Mouse (Mus musculus) stomach, postnatal 0 days (tissue): ENCODE data around the gene Grid1. TPM values are rescaled to one million over a fixed set of nuclear protein-coding genes. Genes with fewer than 3 reads are reported as not detected.

Experiments used
- ATAC-seq: fragments of 200-750 bp; cut with Nextera tagmentation; 2 replicates; pipeline ENCODE4 v1.8.0; 2017; ENCODE audit not compliant: low FRiP score, low TSS enrichment
- DNase-seq: peaks from one replicate; pipeline ENCODE4 v3.0.0-alpha.2; 2016; ENCODE audit warnings: low spot score
- H3K27ac ChIP-seq: fragments of 300-500 bp; sonication (generic); replicated peaks from 2 replicates; pipeline ENCODE4 v1.5.1; 2014; ENCODE audit warnings: mild to moderate bottlenecking, control low read depth
- H3K27me3 ChIP-seq: fragments of 300-500 bp; sonication (generic); 2 replicates; pipeline ENCODE4 v1.6.1; 2014; ENCODE audit warnings: low read length; ENCODE audit not compliant: control insufficient read depth, insufficient read depth
- H3K36me3 ChIP-seq: fragments of 300-500 bp; sonication (generic); 2 replicates; pipeline ENCODE4 v1.6.1; 2014; ENCODE audit warnings: low read length, mixed read lengths; ENCODE audit not compliant: control insufficient read depth, insufficient read depth
- H3K4me1 ChIP-seq: fragments of 300-500 bp; sonication (generic); replicated peaks from 2 replicates; pipeline ENCODE4 v1.6.1; 2014; ENCODE audit warnings: antibody characterized with exemption; ENCODE audit not compliant: control insufficient read depth, insufficient read depth
- H3K4me2 ChIP-seq: fragments of 300-500 bp; sonication (generic); replicated peaks from 2 replicates; pipeline ENCODE4 v1.6.1; 2014; ENCODE audit warnings: low read depth, mild to moderate bottlenecking, control low read depth, moderate library complexity
- H3K4me3 ChIP-seq: fragments of 300-500 bp; sonication (generic); 2 replicates; pipeline ENCODE4 v1.5.1; 2014; ENCODE audit warnings: low read depth, low read length, control low read depth
- H3K9ac ChIP-seq: fragments of 300-500 bp; sonication (generic); 2 replicates; pipeline ENCODE4 v1.6.1; 2014; ENCODE audit warnings: mild to moderate bottlenecking, low read length, control low read depth, mixed read lengths
- H3K9me3 ChIP-seq: fragments of 300-500 bp; sonication (generic); 2 replicates; pipeline ENCODE4 v1.6.1; 2016; ENCODE audit warnings: low read length; ENCODE audit not compliant: control insufficient read depth
- CTCF ChIP-seq: IDR thresholded peaks from 2 replicates; pipeline ENCODE4 v1.5.1; 2016; ENCODE audit warnings: antibody characterized with exemption, low read depth, mild to moderate bottlenecking, moderate library complexity
- EP300 ChIP-seq: optimal IDR thresholded peaks from 2 replicates; pipeline ENCODE3; 2016; ENCODE audit warnings: antibody characterized with exemption
- WGBS: fragments of 180-500 bp; shearing (Covaris S2); extraction: QIAGEN DNeasy Blood & Tissue Kit; methylation state at CpG from one replicate; pipeline ENCODE4 v1.1.7; 2014; 5-methylcytosine and 5-hydroxymethylcytosine counted together
- polyA plus RNA-seq: library from polyadenylated mRNA; unstranded; fragments of >200 nt; fragmentation: Nextera tagmentation; extraction: Ambion mirVana; gene quantifications from 2 replicates; pipeline ENCODE4 v1.2.1, GENCODE M21; 2015

Grid1 gene
- polyA plus RNA-seq, 1 experiment from 2014 or later: 0.34 TPM

- DNase-seq (no peak), ATAC-seq (no peak)
- H3K4me2 ChIP-seq: no peak overlapping the region
- no peak overlapping the region for H3K27ac ChIP-seq
- WGBS: 69% methylated on average over 3 of the region's 3 CpGs
- no peak overlapping the region for H3K4me3 ChIP-seq
- TF ChIP-seq EP300: no peak
- TF ChIP-seq CTCF: no peak
- H3K9ac ChIP-seq: no peak overlapping the region
- no peaks in the 10 kb centered on the region for H3K9me3 ChIP-seq
- H3K27me3 ChIP-seq: no peaks in the 10 kb centered on the region
- no peaks in the 10 kb centered on the region for H3K4me1 ChIP-seq
- no peaks in the 10 kb centered on the region for H3K36me3 ChIP-seq
Observed at GRCm38 (mm10) chr14:34952311-34952710, 132.4 kb downstream of the Grid1 start.

- WGBS: 95% methylated on average over 9 of the region's 9 CpGs
- no peak overlapping the region for H3K4me3 ChIP-seq
- H3K27ac ChIP-seq: no peak overlapping the region
- TF ChIP-seq EP300 (no peak), CTCF (no peak)
- no peak for ATAC-seq
- no peak overlapping the region for H3K9ac ChIP-seq
- H3K4me2 ChIP-seq: no peak overlapping the region
- H3K36me3 ChIP-seq: no peaks in the 10 kb centered on the region
- H3K4me1 ChIP-seq: no peaks in the 10 kb centered on the region
- no peaks in the 10 kb centered on the region for H3K9me3 ChIP-seq
- no peak for DNase-seq
- no peaks in the 10 kb centered on the region for H3K27me3 ChIP-seq
Observed at GRCm38 (mm10) chr14:34953566-34953965, 133.7 kb downstream of the Grid1 start.

DNA sequence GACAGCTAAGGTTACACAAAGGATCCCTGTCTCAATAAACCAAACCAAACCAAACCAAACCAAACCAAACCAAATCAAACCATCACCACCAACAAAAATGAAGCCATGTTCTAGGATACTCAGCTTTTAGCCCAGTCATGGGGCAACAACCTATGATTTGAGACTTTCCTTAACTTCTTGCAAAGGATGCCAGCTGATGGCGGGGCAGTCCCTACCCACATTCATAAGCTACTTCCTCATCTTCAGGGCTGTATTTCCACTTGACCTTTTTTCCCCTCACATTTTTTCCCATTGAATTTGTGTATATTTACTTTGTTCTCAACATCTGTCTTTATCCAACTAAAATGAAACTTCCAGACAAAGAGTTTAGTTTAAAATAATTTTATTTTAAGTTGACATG lies 135.8 kb downstream of the Grid1 start:
- no peak for TF ChIP-seq CTCF
- no peak for TF ChIP-seq EP300
- Histone ChIP-seq H3K27me3 (no peaks in the 10 kb centered on the region), H3K9me3 (no peaks in the 10 kb centered on the region), H3K4me1 (no peaks in the 10 kb centered on the region), H3K27ac (no peak overlapping the region), H3K4me3 (no peak overlapping the region), H3K4me2 (no peak overlapping the region), H3K9ac (no peak overlapping the region), H3K36me3 (no peaks in the 10 kb centered on the region)
- WGBS: 90% methylated on average over 1 of the region's 1 CpGs
- DNase-seq (no peak), ATAC-seq (no peak)

GRCm38 (mm10) chr14:34960227-34960626 lies 140.3 kb downstream of the Grid1 start:
- Histone ChIP-seq H3K27me3 (no peaks in the 10 kb centered on the region), H3K4me3 (no peak overlapping the region), H3K9me3 (no peaks in the 10 kb centered on the region), H3K4me1 (no peaks in the 10 kb centered on the region), H3K9ac (no peak overlapping the region), H3K27ac (no peak overlapping the region), H3K4me2 (no peak overlapping the region), H3K36me3 (no peaks in the 10 kb centered on the region)
- WGBS: 38% methylated on average over 6 of the region's 6 CpGs
- ATAC-seq: no peak
- DNase-seq: no peak
- TF ChIP-seq EP300 (no peak), CTCF (no peak)

DNA sequence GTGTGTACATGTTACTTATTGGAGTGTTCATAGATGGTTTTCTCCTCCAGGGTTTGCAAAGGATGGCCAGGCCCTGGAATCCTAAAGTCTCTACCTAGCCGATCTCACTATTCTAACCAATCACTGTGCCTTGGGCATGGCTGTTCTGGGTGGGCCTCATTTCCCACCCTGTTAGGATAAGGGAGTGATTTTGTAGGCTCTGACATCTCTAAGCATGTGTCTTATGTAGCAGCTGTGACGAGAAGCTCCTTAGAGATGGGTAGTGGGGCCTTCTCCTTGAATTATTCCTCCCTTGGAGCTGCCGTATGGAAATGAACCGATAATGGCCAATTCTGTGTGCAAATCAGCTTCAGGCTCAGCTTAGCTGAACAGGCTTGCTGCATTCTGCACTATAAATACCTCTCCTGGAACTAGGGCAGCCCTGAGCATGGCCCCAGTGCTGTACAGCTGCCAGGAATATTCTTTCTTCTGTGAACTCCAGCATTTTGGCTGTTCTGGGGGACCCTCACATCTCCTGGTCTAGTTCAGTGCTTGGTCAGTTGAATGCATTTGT lies 143.8 kb downstream of the Grid1 start:
- H3K9me3 ChIP-seq: no peaks in the 10 kb centered on the region
- H3K9ac ChIP-seq: no peak overlapping the region
- no peak for TF ChIP-seq CTCF
- TF ChIP-seq EP300: no peak
- no peaks in the 10 kb centered on the region for H3K27me3 ChIP-seq
- 74% methylated on average over 4 of the region's 4 CpGs for WGBS
- no peak overlapping the region for H3K4me2 ChIP-seq
- H3K4me1 ChIP-seq: no peaks in the 10 kb centered on the region
- no peaks in the 10 kb centered on the region for H3K36me3 ChIP-seq
- no peak overlapping the region for H3K4me3 ChIP-seq
- ATAC-seq (no peak), DNase-seq (no peak)
- no peak overlapping the region for H3K27ac ChIP-seq

- TF ChIP-seq CTCF: no peak
- TF ChIP-seq EP300: no peak
- H3K36me3 ChIP-seq: no peaks in the 10 kb centered on the region
- H3K27ac ChIP-seq: no peak overlapping the region
- WGBS: 50% methylated on average over 6 of the region's 6 CpGs
- H3K9ac ChIP-seq: no peak overlapping the region
- H3K4me2 ChIP-seq: no peak overlapping the region
- no peaks in the 10 kb centered on the region for H3K27me3 ChIP-seq
- H3K4me3 ChIP-seq: no peak overlapping the region
- no peaks in the 10 kb centered on the region for H3K4me1 ChIP-seq
- no peaks in the 10 kb centered on the region for H3K9me3 ChIP-seq
- no peak for ATAC-seq
- DNase-seq: no peak
Observed at GRCm38 (mm10) chr14:34969102-34969819, 149.4 kb downstream of the Grid1 start.
